Mouse (Mus musculus): ENCODE measurements at regions not wholly inside any gene's neighbourhood (a gene's known extent, or its start where the extent isn't known, plus 50 kb on each side); places are given as distances from the start of the nearest gene placed in this dataset.
A peak's percentile ranks its signal among the peaks of the same experiment; 100 is the strongest.

GRCm38 (mm10) chr3:48207950-48208349, 1549.2 kb downstream of the Pcdh18 start:
- Histone ChIP-seq H3K36me3 (ENCODE audit: control insufficient read depth, insufficient read depth, low read length) (no peaks in the 10 kb centered on the region), H3K27me3 (replicated peaks; ENCODE audit: control insufficient read depth, insufficient read depth, low read length) (no peaks in the 10 kb centered on the region), H3K4me1 (ENCODE audit: control insufficient read depth, insufficient read depth, low read length) (no peaks in the 10 kb centered on the region), H3K4me3 (ENCODE audit: insufficient read depth, low read depth, low read length) (no peak overlapping the region), H3K27ac (ENCODE audit: insufficient read depth, low read depth, low read length) (no peak overlapping the region)
- no peak for DNase-seq
- 73% methylated on average over 2 of the region's 2 CpGs for WGBS
- no peak for TF ChIP-seq POLR2A (IDR thresholded peaks at IDR 0.05; ENCODE audit: low read depth, low read length)
- no peak for TF ChIP-seq CTCF (conservative IDR thresholded peaks at IDR 0.05; ENCODE audit: insufficient read depth, insufficient read length, low read depth, low read length)

DNA sequence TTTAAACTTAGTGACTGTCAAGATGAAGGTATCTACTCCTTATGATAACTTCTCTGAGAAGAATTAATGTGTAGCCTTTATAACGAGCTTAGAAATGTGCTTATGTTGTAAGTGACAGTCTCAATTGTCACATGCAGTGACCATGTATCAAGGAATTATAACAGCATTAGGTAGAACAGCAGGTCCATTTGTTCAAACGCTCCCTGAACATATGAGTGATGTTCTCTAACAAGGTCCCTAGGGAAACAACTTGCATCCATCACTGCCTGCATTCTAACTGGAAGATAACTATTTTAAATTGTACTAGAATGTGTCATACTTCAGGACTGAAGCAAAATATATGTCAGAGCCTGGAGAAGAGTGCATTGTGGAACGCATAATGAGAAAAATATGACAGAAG, 1562.8 kb downstream of the Pcdh18 start:
- Histone ChIP-seq H3K36me3 (ENCODE audit: control insufficient read depth, insufficient read depth, low read length) (no peaks in the 10 kb centered on the region), H3K4me3 (ENCODE audit: insufficient read depth, low read depth, low read length) (no peak overlapping the region), H3K27me3 (replicated peaks; ENCODE audit: control insufficient read depth, insufficient read depth, low read length) (no peaks in the 10 kb centered on the region), H3K4me1 (ENCODE audit: control insufficient read depth, insufficient read depth, low read length) (no peaks in the 10 kb centered on the region), H3K27ac (ENCODE audit: insufficient read depth, low read depth, low read length) (no peak overlapping the region)
- TF ChIP-seq POLR2A (IDR thresholded peaks at IDR 0.05; ENCODE audit: low read depth, low read length) (no peak), CTCF (conservative IDR thresholded peaks at IDR 0.05; ENCODE audit: insufficient read depth, insufficient read length, low read depth, low read length) (no peak)
- DNase-seq, result no peak
- 71% methylated on average over 3 of the region's 3 CpGs for WGBS

DNA sequence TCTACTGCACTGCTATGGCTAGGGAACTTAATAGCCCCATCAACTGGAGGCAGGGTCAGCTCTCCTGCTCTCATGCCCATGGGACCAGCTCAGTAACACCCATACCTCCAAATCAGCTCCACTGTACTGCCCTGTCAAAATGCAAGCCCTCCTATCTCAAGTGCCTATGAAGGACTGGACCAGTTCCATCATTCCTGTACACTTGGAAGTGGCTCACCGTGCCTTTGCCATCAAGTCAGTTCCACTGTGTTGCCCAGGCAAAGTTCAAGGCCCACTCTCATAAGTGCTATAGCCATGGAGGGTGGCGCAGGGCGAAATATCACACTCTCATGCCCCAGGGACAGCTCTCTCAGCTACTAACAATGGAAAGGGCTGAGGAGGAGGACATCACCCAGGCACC, 1612.2 kb downstream of the Pcdh18 start:
- TF ChIP-seq CTCF (conservative IDR thresholded peaks at IDR 0.05; ENCODE audit: insufficient read depth, insufficient read length, low read depth, low read length), result no peak
- no peak for TF ChIP-seq POLR2A (IDR thresholded peaks at IDR 0.05; ENCODE audit: low read depth, low read length)
- H3K27ac ChIP-seq (ENCODE audit: insufficient read depth, low read depth, low read length), result no peak overlapping the region
- H3K4me1 ChIP-seq (ENCODE audit: control insufficient read depth, insufficient read depth, low read length), result no peaks in the 10 kb centered on the region
- no peaks in the 10 kb centered on the region for H3K36me3 ChIP-seq (ENCODE audit: control insufficient read depth, insufficient read depth, low read length)
- no peak for DNase-seq
- H3K4me3 ChIP-seq (ENCODE audit: insufficient read depth, low read depth, low read length), result no peak overlapping the region
- H3K27me3 ChIP-seq (replicated peaks; ENCODE audit: control insufficient read depth, insufficient read depth, low read length), result no peaks in the 10 kb centered on the region
- 83% methylated on average over 3 of the region's 3 CpGs for WGBS

DNA sequence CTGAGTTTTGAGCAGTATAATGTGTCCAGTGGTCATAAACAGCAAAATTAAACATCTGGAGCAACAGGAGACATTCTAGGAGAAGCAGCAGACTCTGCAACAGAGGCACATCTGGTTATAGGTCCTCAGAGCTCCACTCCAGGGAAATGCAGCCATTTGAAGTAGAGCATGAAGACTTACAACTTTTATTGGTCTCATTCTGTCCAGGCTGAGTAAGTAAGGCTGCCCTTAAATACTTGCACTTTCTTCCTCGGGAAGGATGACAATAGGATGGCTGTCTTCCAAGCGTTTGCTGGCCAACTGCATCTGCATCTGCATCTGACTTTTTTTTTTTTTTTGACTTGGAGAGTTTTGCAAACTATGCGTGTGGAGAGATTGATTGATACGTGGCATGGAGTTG, 1622.2 kb downstream of the Pcdh18 start:
- no peaks in the 10 kb centered on the region for H3K27me3 ChIP-seq (replicated peaks; ENCODE audit: control insufficient read depth, insufficient read depth, low read length)
- H3K36me3 ChIP-seq (ENCODE audit: control insufficient read depth, insufficient read depth, low read length), result no peaks in the 10 kb centered on the region
- TF ChIP-seq CTCF (conservative IDR thresholded peaks at IDR 0.05; ENCODE audit: insufficient read depth, insufficient read length, low read depth, low read length), result no peak
- no peak for TF ChIP-seq POLR2A (IDR thresholded peaks at IDR 0.05; ENCODE audit: low read depth, low read length)
- H3K4me1 ChIP-seq (ENCODE audit: control insufficient read depth, insufficient read depth, low read length), result no peaks in the 10 kb centered on the region
- H3K4me3 ChIP-seq (ENCODE audit: insufficient read depth, low read depth, low read length), result no peak overlapping the region
- no peak for DNase-seq
- WGBS, result 57% methylated on average over 4 of the region's 4 CpGs
- H3K27ac ChIP-seq (ENCODE audit: insufficient read depth, low read depth, low read length), result no peak overlapping the region

GRCm38 (mm10) chr3:48124263-48124662, 1632.9 kb downstream of the Pcdh18 start:
- TF ChIP-seq CTCF (conservative IDR thresholded peaks at IDR 0.05; ENCODE audit: insufficient read depth, insufficient read length, low read depth, low read length) (no peak), POLR2A (IDR thresholded peaks at IDR 0.05; ENCODE audit: low read depth, low read length) (no peak)
- H3K36me3 ChIP-seq (ENCODE audit: control insufficient read depth, insufficient read depth, low read length), result no peaks in the 10 kb centered on the region
- no peak overlapping the region for H3K4me3 ChIP-seq (ENCODE audit: insufficient read depth, low read depth, low read length)
- no peaks in the 10 kb centered on the region for H3K27me3 ChIP-seq (replicated peaks; ENCODE audit: control insufficient read depth, insufficient read depth, low read length)
- 71% methylated on average over 1 of the region's 1 CpGs for WGBS
- no peaks in the 10 kb centered on the region for H3K4me1 ChIP-seq (ENCODE audit: control insufficient read depth, insufficient read depth, low read length)
- no peak overlapping the region for H3K27ac ChIP-seq (ENCODE audit: insufficient read depth, low read depth, low read length)
- no peak for DNase-seq

- H3K36me3 ChIP-seq (ENCODE audit: control insufficient read depth, insufficient read depth, low read length), result no peaks in the 10 kb centered on the region
- no peak overlapping the region for H3K27ac ChIP-seq (ENCODE audit: insufficient read depth, low read depth, low read length)
- TF ChIP-seq POLR2A (IDR thresholded peaks at IDR 0.05; ENCODE audit: low read depth, low read length) (no peak), CTCF (conservative IDR thresholded peaks at IDR 0.05; ENCODE audit: insufficient read depth, insufficient read length, low read depth, low read length) (no peak)
- WGBS, result 80% methylated on average over 1 of the region's 1 CpGs
- no peak for DNase-seq
- no peak overlapping the region for H3K4me3 ChIP-seq (ENCODE audit: insufficient read depth, low read depth, low read length)
- H3K4me1 ChIP-seq (ENCODE audit: control insufficient read depth, insufficient read depth, low read length), result no peaks in the 10 kb centered on the region
- no peaks in the 10 kb centered on the region for H3K27me3 ChIP-seq (replicated peaks; ENCODE audit: control insufficient read depth, insufficient read depth, low read length)
Observed at GRCm38 (mm10) chr3:48100847-48101246, 1652.8 kb upstream of the Pabpc4l start.

- Histone ChIP-seq H3K4me1 (ENCODE audit: control insufficient read depth, insufficient read depth, low read length) (no peaks in the 10 kb centered on the region), H3K36me3 (ENCODE audit: control insufficient read depth, insufficient read depth, low read length) (no peaks in the 10 kb centered on the region), H3K27ac (ENCODE audit: insufficient read depth, low read depth, low read length) (no peak overlapping the region), H3K27me3 (replicated peaks; ENCODE audit: control insufficient read depth, insufficient read depth, low read length) (no peaks in the 10 kb centered on the region), H3K4me3 (ENCODE audit: insufficient read depth, low read depth, low read length) (no peak overlapping the region)
- DNase-seq, result peak; percentile 1
- WGBS, result 52% methylated on average over 2 of the region's 2 CpGs
- no peak for TF ChIP-seq CTCF (conservative IDR thresholded peaks at IDR 0.05; ENCODE audit: insufficient read depth, insufficient read length, low read depth, low read length)
- no peak for TF ChIP-seq POLR2A (IDR thresholded peaks at IDR 0.05; ENCODE audit: low read depth, low read length)
Observed at GRCm38 (mm10) chr3:48080616-48081015, 1632.6 kb upstream of the Pabpc4l start.

GRCm38 (mm10) chr3:48075306-48075705, 1627.3 kb upstream of the Pabpc4l start:
- Histone ChIP-seq H3K27ac (ENCODE audit: insufficient read depth, low read depth, low read length) (no peak overlapping the region), H3K27me3 (replicated peaks; ENCODE audit: control insufficient read depth, insufficient read depth, low read length) (no peaks in the 10 kb centered on the region), H3K4me3 (ENCODE audit: insufficient read depth, low read depth, low read length) (no peak overlapping the region), H3K36me3 (ENCODE audit: control insufficient read depth, insufficient read depth, low read length) (no peaks in the 10 kb centered on the region), H3K4me1 (ENCODE audit: control insufficient read depth, insufficient read depth, low read length) (no peaks in the 10 kb centered on the region)
- no peak for TF ChIP-seq POLR2A (IDR thresholded peaks at IDR 0.05; ENCODE audit: low read depth, low read length)
- TF ChIP-seq CTCF (conservative IDR thresholded peaks at IDR 0.05; ENCODE audit: insufficient read depth, insufficient read length, low read depth, low read length), result no peak
- 57% methylated on average over 2 of the region's 2 CpGs for WGBS
- no peak for DNase-seq
